Mouse (Mus musculus): ENCODE data around the gene Fam149a.
"Not testable (repeated sequence)": the region's sequence is repeated elsewhere in the genome, so short reads cannot be mapped to it uniquely, and the experiment has no call there.

Fam149a gene

DNA sequence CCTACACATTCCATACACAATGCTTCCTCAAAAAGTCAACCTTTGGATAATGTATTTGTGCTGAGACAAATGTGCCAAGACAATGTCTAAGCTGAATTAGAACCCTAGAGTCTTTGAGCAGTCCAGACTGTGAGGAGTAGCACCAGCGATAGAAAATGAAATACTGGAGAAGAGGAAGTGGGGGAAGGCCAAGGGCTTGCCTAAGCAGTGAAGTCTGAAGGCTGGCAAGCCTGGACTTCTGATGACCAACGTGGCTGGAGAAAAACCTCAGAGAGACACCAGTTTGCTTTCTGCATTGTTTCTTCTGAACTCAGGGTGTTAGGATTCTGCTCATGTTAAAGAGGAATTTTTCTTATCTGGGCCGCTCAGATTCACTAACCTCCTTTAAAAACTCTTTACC is 51.2 kb downstream of the Fam149a start:
- DNase-seq = no peak

DNA sequence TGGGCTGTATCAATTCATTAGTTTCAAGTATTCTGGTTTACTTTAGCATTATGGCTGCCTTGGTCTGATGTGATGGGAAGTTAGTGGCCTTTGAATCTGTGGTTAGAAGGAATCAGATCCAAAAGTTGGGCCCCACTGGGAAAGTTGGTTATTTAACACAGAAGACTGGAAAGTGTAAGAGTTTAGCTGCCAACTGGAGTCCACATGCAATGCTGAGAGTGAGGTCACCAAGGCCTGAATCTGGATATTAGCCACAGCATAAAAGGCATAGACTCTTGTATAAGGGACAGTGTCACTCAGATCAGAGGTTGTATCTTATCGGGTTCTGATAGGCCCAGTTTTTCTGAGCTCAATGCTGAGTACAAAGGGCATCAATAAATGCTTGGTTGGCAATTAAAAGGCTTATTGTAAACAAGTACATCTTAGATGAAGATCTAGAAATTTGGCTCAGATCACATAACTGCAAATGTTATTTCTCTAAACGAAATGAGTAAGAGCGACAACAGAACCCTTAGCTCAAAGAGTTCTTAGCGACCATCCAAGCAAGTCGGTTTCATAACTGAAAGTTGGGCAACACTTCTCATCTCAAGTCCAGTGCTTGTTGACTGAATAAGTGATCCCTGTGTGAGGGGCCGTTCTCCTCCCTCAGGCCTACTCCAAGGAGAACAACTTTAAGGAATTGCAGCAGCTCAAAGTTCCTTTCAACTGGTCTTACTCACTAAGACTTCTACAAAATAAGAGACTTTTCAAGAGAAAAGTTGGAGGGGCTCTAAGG is 52.7 kb downstream of the Fam149a start:
- no peak for DNase-seq

DNA sequence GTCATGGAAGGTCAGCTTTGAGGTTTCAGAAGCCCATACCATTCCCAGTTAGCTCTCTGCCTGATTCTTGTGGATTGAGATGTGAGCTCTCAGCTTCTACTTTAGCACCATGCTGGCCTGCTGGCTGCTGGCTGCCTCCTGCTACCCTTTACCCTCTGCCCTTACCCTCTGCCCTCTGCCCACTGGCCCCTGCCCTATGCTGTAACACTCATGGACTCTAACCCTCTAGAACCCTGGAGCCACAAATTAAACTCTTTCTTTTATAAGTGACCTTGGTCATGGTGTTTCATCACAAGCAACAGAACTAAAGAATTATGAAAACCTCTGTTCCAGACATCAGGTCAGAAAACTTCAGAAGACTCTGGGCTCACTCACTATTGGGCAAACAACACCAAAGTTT is 55.0 kb downstream of the Fam149a start:
- DNase-seq = not testable (repeated sequence)

DNA sequence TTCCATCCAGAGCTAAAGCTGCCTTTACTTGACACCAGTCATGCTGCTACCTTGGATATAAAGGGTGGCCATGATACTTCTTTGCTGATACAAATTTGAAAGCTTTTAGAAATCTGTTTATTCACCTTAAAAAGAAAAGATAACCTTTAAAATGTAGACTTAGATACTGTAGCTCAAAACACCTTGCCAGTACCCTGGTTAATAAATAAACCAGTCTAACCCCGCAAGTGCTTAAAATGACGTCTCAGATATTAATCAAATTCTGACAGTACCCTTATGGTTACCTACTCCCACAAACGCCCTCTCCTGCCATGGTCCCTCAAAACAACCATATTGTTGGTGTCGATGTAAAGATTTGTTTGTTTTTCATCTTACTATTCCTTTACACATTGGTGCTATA is 57.9 kb downstream of the Fam149a start:
- no peak for DNase-seq

DNA sequence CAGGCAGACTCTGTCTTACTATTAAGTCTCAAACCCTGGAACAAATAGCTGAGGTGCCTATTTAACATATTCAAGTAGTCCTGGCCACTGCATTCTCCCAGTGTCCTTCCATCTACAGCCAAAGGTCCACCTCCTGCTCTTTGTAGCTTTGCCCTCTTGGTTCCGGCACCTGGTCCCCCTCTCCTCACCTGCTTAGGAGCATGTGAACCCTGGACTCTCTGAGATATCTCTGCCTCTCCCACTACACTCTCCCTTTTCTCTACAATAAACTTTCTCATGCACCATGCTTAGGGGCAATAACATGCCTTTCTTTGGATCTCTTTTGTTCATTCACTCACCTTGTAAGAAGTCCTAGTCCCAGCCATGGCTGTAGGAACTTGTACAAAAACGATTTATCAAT is 60.7 kb downstream of the Fam149a start:
- no peak for DNase-seq

DNA sequence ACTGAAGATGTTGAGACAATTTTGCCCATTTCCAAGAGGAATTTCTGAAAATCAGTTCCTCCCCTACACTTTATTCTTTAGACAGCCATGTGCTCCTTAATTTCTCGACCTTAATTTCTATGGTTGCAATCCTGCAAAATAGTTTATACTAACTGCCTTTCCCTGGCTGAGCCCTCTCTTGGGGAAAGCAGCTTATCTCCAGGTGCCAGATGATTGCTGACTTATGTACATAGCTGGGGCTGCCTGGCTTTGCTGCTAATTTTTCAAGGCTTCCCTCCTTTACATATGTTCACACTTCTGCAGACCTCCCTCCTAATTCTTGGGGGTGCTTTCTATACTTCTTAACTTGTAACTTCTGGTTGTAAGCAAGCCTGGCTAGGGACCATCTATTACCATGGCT is 61.2 kb downstream of the Fam149a start:
- no peak for DNase-seq

DNA sequence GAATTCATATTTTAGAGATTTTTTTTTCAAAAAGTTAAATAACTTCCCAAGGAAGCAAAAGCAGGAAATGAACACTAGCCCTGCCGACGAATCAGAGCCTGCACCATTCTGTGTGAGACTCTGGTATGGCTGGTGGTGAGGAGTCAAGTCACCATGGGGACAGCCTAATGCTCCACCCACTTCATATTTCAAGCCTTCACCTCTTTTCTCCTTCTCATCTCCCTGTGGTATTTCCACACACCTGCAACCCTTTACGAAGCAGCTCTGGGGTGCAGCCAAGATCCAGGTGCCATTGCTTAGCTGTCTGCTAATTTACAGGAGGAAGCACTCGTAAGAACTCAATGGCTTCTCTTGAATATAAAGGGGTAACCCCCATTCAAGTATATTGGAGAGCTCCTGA is 71.1 kb downstream of the Fam149a start:
- DNase-seq = no peak

DNA sequence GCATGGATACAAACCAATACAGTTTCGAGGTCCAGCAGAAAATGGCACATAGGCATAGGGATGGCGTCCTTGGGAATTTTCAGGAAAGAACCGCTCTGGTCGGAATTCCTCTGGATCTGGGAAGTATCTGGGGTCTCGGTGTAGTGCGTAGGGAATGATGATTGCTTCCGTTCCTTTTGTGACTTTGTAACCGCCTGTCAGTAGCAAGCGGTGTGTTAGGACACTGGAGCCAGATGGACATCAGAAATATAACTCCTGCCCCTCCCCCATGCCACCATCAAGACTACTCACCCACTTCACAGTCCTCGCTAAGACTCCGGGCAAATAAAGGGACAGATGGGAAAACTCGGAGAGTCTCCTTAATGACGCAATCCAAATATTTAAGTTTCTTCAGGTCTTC is 73.7 kb downstream of the Fam149a start, which contains the start of gene Gm45753:
Gm45753 (minus strand) TSS at position 101 of the 400 bp plus-strand sequence.
- DNase-seq = no peak

DNA sequence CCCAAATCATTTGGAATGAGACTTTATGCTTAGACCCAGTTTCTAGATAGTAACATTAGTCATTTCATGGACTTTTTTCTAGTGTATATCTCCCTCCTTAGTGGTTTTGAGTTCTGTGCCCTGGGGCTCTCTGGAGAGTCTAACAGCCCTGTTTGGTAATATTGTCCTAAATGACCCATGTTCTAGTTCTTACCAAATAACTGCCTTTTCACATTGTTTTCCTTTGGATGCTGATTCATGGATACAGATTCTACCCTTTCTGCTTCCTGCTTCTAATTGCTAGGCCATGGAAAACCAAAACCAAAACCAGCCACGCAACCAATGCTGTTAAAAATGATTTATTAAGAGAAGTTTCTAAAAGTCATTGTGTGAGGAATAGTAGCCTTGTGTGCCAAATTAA is 76.6 kb downstream of the Fam149a start:
- DNase-seq = no peak

DNA sequence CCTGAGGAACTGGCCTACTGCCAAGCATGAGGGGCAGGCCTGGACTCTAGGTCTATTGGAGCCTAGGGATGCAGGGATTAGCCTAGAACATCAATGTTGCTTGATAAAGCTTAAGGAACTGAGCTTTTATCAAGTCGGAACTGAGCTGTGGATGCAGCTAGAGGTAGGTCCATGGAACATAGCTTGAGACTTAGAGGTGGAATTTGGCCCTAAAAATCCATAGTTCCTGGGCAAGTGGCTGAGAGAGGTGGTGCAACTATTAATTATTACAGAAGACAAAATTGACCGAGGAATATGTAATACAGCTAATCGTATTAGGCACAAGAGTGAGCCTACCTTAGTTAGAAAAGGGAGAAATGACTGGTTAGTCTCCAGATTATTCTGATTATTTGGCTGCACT is 77.7 kb downstream of the Fam149a start:
- no peak for DNase-seq

DNA sequence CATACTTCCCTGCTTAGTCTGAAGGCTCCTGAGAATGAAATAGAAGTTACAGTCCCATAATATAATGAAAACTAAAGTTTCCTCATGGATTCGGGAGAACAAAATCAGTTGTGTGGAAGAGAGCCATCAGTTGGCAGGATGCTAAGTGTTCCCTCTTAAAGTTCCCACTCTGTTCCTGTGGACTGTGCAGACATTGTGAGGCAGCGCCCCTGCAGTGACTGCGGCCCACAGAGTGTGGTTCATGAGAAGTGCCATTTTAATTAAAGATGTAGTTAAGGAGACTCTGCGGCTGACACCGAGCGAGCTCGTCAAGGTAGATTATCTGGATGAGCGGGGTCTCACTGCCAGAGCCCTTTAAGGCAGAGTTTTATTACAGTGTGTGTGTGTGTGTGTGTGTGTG is 79.7 kb downstream of the Fam149a start:
- no peak for DNase-seq

DNA sequence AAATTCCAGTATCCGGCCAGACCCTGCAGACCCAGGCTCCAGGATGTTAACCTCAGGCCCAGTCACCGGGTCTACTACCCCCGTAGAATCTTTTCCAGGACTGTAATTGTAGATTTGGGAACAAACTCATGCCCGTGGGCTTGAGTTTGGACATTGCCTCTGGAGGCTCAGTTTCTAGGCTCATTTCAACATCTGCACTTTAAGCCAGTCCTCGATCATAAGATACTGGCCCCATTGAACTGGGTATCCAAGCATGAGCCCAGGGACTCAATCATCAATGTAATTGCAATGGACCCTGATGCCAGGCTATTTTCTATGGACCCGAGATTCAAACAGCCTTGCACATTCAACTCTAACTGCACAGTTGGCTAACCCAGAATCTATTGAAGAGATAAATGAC is 86.8 kb downstream of the Fam149a start:
- no peak for DNase-seq

DNA sequence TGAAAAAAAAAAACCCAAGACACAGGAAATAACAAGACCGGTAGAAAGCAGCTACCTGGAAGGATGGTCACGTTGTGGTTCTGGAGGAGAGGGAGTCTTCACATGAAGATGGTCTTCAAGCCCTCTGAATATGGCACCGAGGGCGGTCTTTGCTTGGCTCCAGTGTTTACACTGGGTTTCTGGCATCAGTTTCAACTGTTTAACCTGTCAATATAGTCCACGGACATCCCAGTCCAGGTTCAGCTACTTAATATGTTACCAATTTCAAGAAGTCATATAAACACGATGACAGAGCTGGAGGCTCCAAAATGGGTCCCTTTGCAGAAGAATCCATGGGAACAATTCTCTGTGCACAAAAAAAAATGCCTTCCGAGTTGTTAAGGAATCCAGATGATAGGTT is 87.4 kb downstream of the Fam149a start, which contains the start of gene Klkb1:
Klkb1 (minus strand) TSS at position 173 of the 400 bp plus-strand sequence.
- DNase-seq = no peak

DNA sequence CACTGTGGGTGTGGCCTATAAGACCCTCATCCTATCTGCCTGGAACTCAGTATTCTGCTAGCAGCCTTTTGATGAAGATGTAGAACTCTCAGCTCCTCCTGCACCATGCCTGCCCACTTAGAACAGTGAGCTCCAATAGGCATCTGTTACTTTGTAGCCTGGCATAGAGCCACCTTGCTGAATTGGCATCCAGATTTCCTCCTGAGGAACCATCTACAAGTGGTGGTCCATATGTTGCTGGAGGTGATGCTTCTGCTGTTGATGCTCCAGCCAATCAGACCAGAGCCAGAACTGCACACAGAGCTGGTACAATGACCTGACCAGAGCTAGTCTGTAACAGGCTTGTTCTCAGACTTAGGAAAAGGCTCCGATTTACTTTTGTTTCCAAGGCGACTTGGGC is 90.3 kb downstream of the Fam149a start:
- peak; percentile 51 to 67 for DNase-seq

Data from cerebellum, postnatal 25 days (tissue).